Comparison of ENCODE assay signal across 8 mouse cellular contexts in the genomic region with DNA sequence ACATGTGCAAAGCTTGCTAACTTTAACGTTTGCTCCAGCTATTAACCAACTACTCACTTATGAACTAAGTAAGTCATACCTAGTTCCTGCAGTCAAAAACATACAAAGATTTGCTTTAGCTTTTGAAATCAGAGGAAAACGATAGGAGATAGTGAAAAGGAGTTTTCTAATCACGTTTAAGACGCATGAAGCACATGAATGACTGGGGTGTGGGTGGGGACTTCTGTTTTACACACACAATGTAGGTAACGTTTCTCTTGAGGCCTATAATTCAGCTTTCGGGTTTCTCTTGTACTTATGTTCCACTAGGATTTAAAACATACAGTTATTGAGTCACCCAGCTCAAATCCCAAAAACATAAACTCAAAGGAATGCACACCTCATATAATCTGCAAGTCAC. TPM values are rescaled to one million over a fixed set of nuclear protein-coding genes. Genes with fewer than 3 reads are reported as not detected.
DNase-seq lines count a peak whose midpoint lies in the region; ATAC-seq and TF ChIP-seq lines count a peak whose summit lies in the region.

No protein-coding gene starts in this region.

- H3K36me3 ChIP-seq in lung, embryonic 14.5 days (ENCODE audit: insufficient read depth): peaks cover 45% of the 10 kb centered on the region
- peaks cover 48% of the 10 kb centered on the region for H3K36me3 ChIP-seq in embryonic facial prominence, embryonic 10.5 days (replicated peaks)
- H3K36me3 ChIP-seq in intestine, postnatal 0 days (ENCODE audit: control insufficient read depth, insufficient read depth): peaks cover 41% of the 10 kb centered on the region
- H3K36me3 ChIP-seq in neural tube, embryonic 15.5 days: peaks cover 33% of the 10 kb centered on the region

- H3K27ac ChIP-seq in lung, embryonic 14.5 days (ENCODE audit: low read depth): no peak overlapping the region
- H3K27ac ChIP-seq in embryonic facial prominence, embryonic 10.5 days (replicated peaks): peak overlapping the region; percentile 95; the same call in 1 of the 2 replicates
- H3K27ac ChIP-seq in intestine, postnatal 0 days (ENCODE audit: low read depth, low read length): 0 out of 2 replicates have a peak overlapping the region, but pooled peaks have one; percentile 97
- no peak overlapping the region; the same call in 1 of the 2 replicates for H3K27ac ChIP-seq in neural tube, embryonic 15.5 days (replicated peaks)

- peak overlapping the region; percentile 84 for H3K4me2 ChIP-seq in lung, embryonic 14.5 days
- peak overlapping the region; percentile 76 for H3K4me2 ChIP-seq in intestine, postnatal 0 days (replicated peaks; ENCODE audit: low read depth)
- peak overlapping the region; percentile 72 for H3K4me2 ChIP-seq in neural tube, embryonic 15.5 days

- no peaks in the 10 kb centered on the region for H3K9me3 ChIP-seq in lung, embryonic 14.5 days (ENCODE audit: low read depth, low read length)
- H3K9me3 ChIP-seq in embryonic facial prominence, embryonic 10.5 days: no peaks in the 10 kb centered on the region
- H3K9me3 ChIP-seq in intestine, postnatal 0 days (ENCODE audit: control insufficient read depth): no peaks in the 10 kb centered on the region
- no peaks in the 10 kb centered on the region for H3K9me3 ChIP-seq in neural tube, embryonic 15.5 days (replicated peaks)

- H3K4me3 ChIP-seq in lung, embryonic 14.5 days (ENCODE audit: low read depth, low read length): peak overlapping the region; percentile 99
- peak overlapping the region; percentile 98 for H3K4me3 ChIP-seq in embryonic facial prominence, embryonic 10.5 days
- peak overlapping the region; percentile 71 for H3K4me3 ChIP-seq in intestine, postnatal 0 days (ENCODE audit: low read depth, low read length)
- H3K4me3 ChIP-seq in neural tube, embryonic 15.5 days (replicated peaks): peak overlapping the region; percentile 83

- peak overlapping the region; percentile 92 for H3K9ac ChIP-seq in lung, embryonic 14.5 days
- H3K9ac ChIP-seq in intestine, postnatal 0 days (ENCODE audit: low read depth, low read length): peak overlapping the region; percentile 99
- peak overlapping the region; percentile 94 for H3K9ac ChIP-seq in neural tube, embryonic 15.5 days (replicated peaks)

- DNase-seq in lung, embryonic 14.5 days: peak; percentile 5
- no peak for DNase-seq in lung, adult 18-20 months
- DNase-seq in embryonic facial prominence, embryonic 10.5 days (ENCODE audit: low spot score): no peak
- no peak for DNase-seq in adrenal gland, adult 8-10 months
- no peak for DNase-seq in right cerebral cortex, postnatal 10 days (ENCODE audit: low spot score in 2 of 2)
- DNase-seq in frontal cortex, postnatal 10 days (ENCODE audit: low spot score in 2 of 2): no peak

- WGBS in lung, embryonic 14.5 days: 29% methylated on average over 6 of the region's 6 CpGs
- WGBS in embryonic facial prominence, embryonic 10.5 days: 49% methylated on average over 6 of the region's 6 CpGs
- WGBS in intestine, postnatal 0 days: 14% methylated on average over 6 of the region's 6 CpGs
- 34% methylated on average over 6 of the region's 6 CpGs for WGBS in neural tube, embryonic 15.5 days

- H3K27me3 ChIP-seq in lung, embryonic 14.5 days (ENCODE audit: insufficient read depth, low read length): no peaks in the 10 kb centered on the region
- H3K27me3 ChIP-seq in embryonic facial prominence, embryonic 10.5 days (replicated peaks; ENCODE audit: low read depth, poor library complexity, severe bottlenecking): no peaks in the 10 kb centered on the region
- no peaks in the 10 kb centered on the region for H3K27me3 ChIP-seq in intestine, postnatal 0 days (replicated peaks; ENCODE audit: control insufficient read depth, insufficient read depth, low read length)
- no peaks in the 10 kb centered on the region for H3K27me3 ChIP-seq in neural tube, embryonic 15.5 days (replicated peaks)

- H3K4me1 ChIP-seq in lung, embryonic 14.5 days (ENCODE audit: insufficient read depth): peaks cover 9% of the 10 kb centered on the region; the same call in 1 of the 2 replicates
- peaks cover 18% of the 10 kb centered on the region for H3K4me1 ChIP-seq in embryonic facial prominence, embryonic 10.5 days
- H3K4me1 ChIP-seq in intestine, postnatal 0 days (replicated peaks; ENCODE audit: control insufficient read depth, insufficient read depth, low read length): no peaks in the 10 kb centered on the region
- H3K4me1 ChIP-seq in neural tube, embryonic 15.5 days: peaks cover 27% of the 10 kb centered on the region

- no peak for TF ChIP-seq CTCF in lung, embryonic 14.5 days (IDR thresholded peaks at IDR 0.05; ENCODE audit: low read depth)
- TF ChIP-seq CTCF in intestine, postnatal 0 days (IDR thresholded peaks at IDR 0.05; ENCODE audit: low read depth): no peak

- no peak for ATAC-seq in lung, embryonic 14.5 days (ENCODE audit: insufficient read depth)
- ATAC-seq in intestine, postnatal 0 days: no peak
- no peak for ATAC-seq in neural tube, embryonic 15.5 days (ENCODE audit: low FRiP score)

RNA-seq across cellular contexts. Expression of gene Slc25a3, which starts 1.2 kb away (rescaled TPM):
- polyA plus RNA-seq in lung, embryonic 14.5 days (2014; fragmentation: Nextera tagmentation; extraction: Ambion mirVana): 470 and 474 TPM in 2 replicates
- polyA plus RNA-seq in embryonic facial prominence, embryonic 10.5 days (2016; fragmentation: Nextera tagmentation; extraction: Ambion mirVana): 397 and 400 TPM in 2 replicates
- 1,127 and 1,178 TPM in 2 replicates for polyA plus RNA-seq in intestine, postnatal 0 days (2015; fragmentation: Nextera tagmentation; extraction: Ambion mirVana)
- 595 and 628 TPM in 2 replicates for polyA plus RNA-seq in neural tube, embryonic 15.5 days (2015; fragmentation: Nextera tagmentation; extraction: Ambion mirVana)
- total RNA-seq in adrenal gland, adult 8-10 months (2022): 1,000 to 10,000 TPM in 2 of 4 experiments, 100 to 1,000 TPM in 2; 882 to 1,292 (median 1,071) TPM

RNA-seq across cellular contexts. Expression of gene Ikbip, which starts 39.9 kb away (rescaled TPM):
- polyA plus RNA-seq in lung, embryonic 14.5 days (2014; fragmentation: Nextera tagmentation; extraction: Ambion mirVana): 48.8 and 51.4 TPM in 2 replicates
- 21.0 and 22.9 TPM in 2 replicates for polyA plus RNA-seq in embryonic facial prominence, embryonic 10.5 days (2016; fragmentation: Nextera tagmentation; extraction: Ambion mirVana)
- 19.4 and 23.0 TPM in 2 replicates for polyA plus RNA-seq in intestine, postnatal 0 days (2015; fragmentation: Nextera tagmentation; extraction: Ambion mirVana)
- 22.7 and 29.1 TPM in 2 replicates for polyA plus RNA-seq in neural tube, embryonic 15.5 days (2015; fragmentation: Nextera tagmentation; extraction: Ambion mirVana)
- total RNA-seq in adrenal gland, adult 8-10 months (2022): 10 to 100 TPM; 31.9 to 51.4 (median 42.2) TPM

RNA-seq across cellular contexts. Expression of gene Apaf1, which starts 40.1 kb away (rescaled TPM):
- 26.9 and 27.1 TPM in 2 replicates for polyA plus RNA-seq in lung, embryonic 14.5 days (2014; fragmentation: Nextera tagmentation; extraction: Ambion mirVana)
- 22.9 and 26.8 TPM in 2 replicates for polyA plus RNA-seq in embryonic facial prominence, embryonic 10.5 days (2016; fragmentation: Nextera tagmentation; extraction: Ambion mirVana)
- polyA plus RNA-seq in intestine, postnatal 0 days (2015; fragmentation: Nextera tagmentation; extraction: Ambion mirVana): 26.5 and 32.4 TPM in 2 replicates
- polyA plus RNA-seq in neural tube, embryonic 15.5 days (2015; fragmentation: Nextera tagmentation; extraction: Ambion mirVana): 14.3 and 14.4 TPM in 2 replicates
- 10 to 100 TPM in 1 of 4 experiments, 1 to 10 TPM in 3; 5.5 to 15.8 (median 9.4) TPM for total RNA-seq in adrenal gland, adult 8-10 months (2022)

RNA-seq across cellular contexts. Expression of gene Tmpo, which starts 58.5 kb away (rescaled TPM):
- 317 and 337 TPM in 2 replicates for polyA plus RNA-seq in lung, embryonic 14.5 days (2014; fragmentation: Nextera tagmentation; extraction: Ambion mirVana)
- polyA plus RNA-seq in embryonic facial prominence, embryonic 10.5 days (2016; fragmentation: Nextera tagmentation; extraction: Ambion mirVana): 260 and 265 TPM in 2 replicates
- 57.7 and 59.7 TPM in 2 replicates for polyA plus RNA-seq in intestine, postnatal 0 days (2015; fragmentation: Nextera tagmentation; extraction: Ambion mirVana)
- polyA plus RNA-seq in neural tube, embryonic 15.5 days (2015; fragmentation: Nextera tagmentation; extraction: Ambion mirVana): 80.0 and 105 TPM in 2 replicates
- 100 to 1,000 TPM in 2 of 4 experiments, 10 to 100 TPM in 2; 81.5 to 150 (median 108) TPM for total RNA-seq in adrenal gland, adult 8-10 months (2022)

Comparison
In these comparisons a context has a peak if more than half of its experiments do, and no peak if none do; other contexts are left out.
1. H3K27ac ChIP-seq: peak in embryonic facial prominence, embryonic 10.5 days (single experiment) and intestine, postnatal 0 days (single experiment); none in lung, embryonic 14.5 days (single experiment) and neural tube, embryonic 15.5 days (single experiment).
2. Peak in every context shown above with its lines, with median percentiles within 50 percentile points of each other: H3K4me2 ChIP-seq, H3K4me3 ChIP-seq and H3K9ac ChIP-seq.